9 mouse cellular contexts compared by ENCODE assay signal in the genomic region with DNA sequence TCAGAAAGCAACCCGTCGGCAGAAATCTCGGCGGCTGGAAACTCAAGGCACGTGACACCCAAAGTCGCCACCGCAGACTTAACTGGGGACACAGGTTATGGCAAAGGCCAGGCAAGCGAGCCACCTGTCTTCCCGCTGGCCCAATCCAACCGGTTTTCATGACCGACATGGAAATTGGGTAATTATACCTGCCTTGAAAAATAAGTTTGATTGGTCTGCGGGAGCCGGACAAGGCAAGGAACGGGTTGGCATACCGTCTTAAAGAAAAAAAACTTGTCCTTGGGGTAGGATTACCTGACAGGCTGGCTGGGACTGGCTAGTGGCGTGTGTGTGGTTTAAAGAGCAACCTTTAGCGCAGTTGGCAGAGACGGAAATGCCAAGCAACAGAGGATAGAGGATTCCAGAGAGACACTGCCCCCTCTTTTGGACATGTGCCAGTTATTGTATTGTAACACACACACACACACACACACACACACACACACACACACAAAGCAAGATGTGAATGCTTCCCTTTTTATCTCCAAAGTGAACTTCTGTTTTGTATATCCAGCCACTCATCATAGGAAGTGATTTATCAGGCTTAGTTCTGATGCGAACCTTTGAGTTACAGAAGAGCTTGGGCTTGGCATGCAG. TPM values are rescaled to one million over a fixed set of nuclear protein-coding genes. Genes with fewer than 3 reads are reported as not detected.
DNase-seq lines count a peak whose midpoint lies in the region; ATAC-seq lines count a peak whose summit lies in the region.
"Had no signal": no experiment of that assay in that cellular context is flagged by ENCODE, and none has a peak within 500 bp of the region (broad histone marks: within the 10 kb centered on the region; RNA-seq: fewer than 3 reads in every experiment).

No protein-coding gene starts in this region.

- DNase-seq in retina, postnatal 1 day: peak; percentile 65
- DNase-seq in retina, embryonic 14.5 days (ENCODE audit: low spot score): no peak
- DNase-seq in skeletal muscle tissue, adult 2 months (ENCODE audit: low read depth, low spot score): peak; percentile 85
- DNase-seq in embryo, embryonic 9.5 days (ENCODE audit: extremely low spot score): no peak
- DNase-seq in layer of hippocampus, adult 8-10 months (ENCODE audit: low spot score in 2 of 2): no peak
- no peak for DNase-seq in adrenal gland, adult 8-10 months

- peak overlapping the region; percentile 53; the same call in 1 of the 2 replicates for H3K9ac ChIP-seq in heart, embryonic 13.5 days
- H3K9ac ChIP-seq in limb, embryonic 12.5 days (replicated peaks): no peak overlapping the region
- H3K9ac ChIP-seq: midbrain, embryonic 12.5 days had no signal

- peaks cover 34% of the 10 kb centered on the region for H3K4me1 ChIP-seq in heart, embryonic 13.5 days
- peaks cover 22% of the 10 kb centered on the region for H3K4me1 ChIP-seq in limb, embryonic 12.5 days (replicated peaks)

- peak overlapping the region; percentile 61 for H3K4me2 ChIP-seq in heart, embryonic 13.5 days
- H3K4me2 ChIP-seq in limb, embryonic 12.5 days: peak overlapping the region; percentile 28
- H3K4me2 ChIP-seq: midbrain, embryonic 12.5 days had no signal

- no peaks in the 10 kb centered on the region for H3K36me3 ChIP-seq in heart, embryonic 13.5 days
- H3K36me3 ChIP-seq in limb, embryonic 12.5 days: no peaks in the 10 kb centered on the region
- H3K36me3 ChIP-seq: midbrain, embryonic 12.5 days had no signal

- no peaks in the 10 kb centered on the region for H3K9me3 ChIP-seq in heart, embryonic 13.5 days
- H3K9me3 ChIP-seq in limb, embryonic 12.5 days: no peaks in the 10 kb centered on the region
- H3K9me3 ChIP-seq: midbrain, embryonic 12.5 days had no signal

- peak overlapping the region; percentile 23 for H3K4me3 ChIP-seq in heart, embryonic 13.5 days
- H3K4me3 ChIP-seq in limb, embryonic 12.5 days (replicated peaks): no peak overlapping the region
- H3K4me3 ChIP-seq: midbrain, embryonic 12.5 days had no signal

- H3K27me3 ChIP-seq in heart, embryonic 13.5 days (replicated peaks): no peaks in the 10 kb centered on the region
- H3K27me3 ChIP-seq in limb, embryonic 12.5 days: no peaks in the 10 kb centered on the region
- H3K27me3 ChIP-seq: midbrain, embryonic 12.5 days had no signal

- ATAC-seq in heart, embryonic 13.5 days (ENCODE audit: extremely low read depth, insufficient number of reproducible peaks, low FRiP score, low TSS enrichment): no peak
- ATAC-seq in limb, embryonic 12.5 days (ENCODE audit: insufficient number of reproducible peaks, insufficient read depth, low FRiP score, low TSS enrichment, low read depth): no peak

- H3K27ac ChIP-seq in heart, embryonic 13.5 days (replicated peaks): peak overlapping the region; percentile 26; the same call in 1 of the 2 replicates
- no peak overlapping the region for H3K27ac ChIP-seq in limb, embryonic 12.5 days
- H3K27ac ChIP-seq: midbrain, embryonic 12.5 days had no signal

- 27% methylated on average over 19 of the region's 19 CpGs for WGBS in heart, embryonic 13.5 days
- WGBS in limb, embryonic 12.5 days: 33% methylated on average over 19 of the region's 19 CpGs

RNA-seq across cellular contexts. Expression of gene Pptc7, which starts 3.2 kb away (rescaled TPM):
- 9.1 and 9.7 TPM in 2 replicates for polyA plus RNA-seq in heart, embryonic 13.5 days (2015; fragmentation: Nextera tagmentation; extraction: Ambion mirVana)
- 10.1 and 11.4 TPM in 2 replicates for polyA plus RNA-seq in limb, embryonic 12.5 days (2016; fragmentation: Nextera tagmentation; extraction: Ambion mirVana)
- 10 to 100 TPM; 41.0 to 48.0 (median 43.7) TPM for total RNA-seq in layer of hippocampus, adult 8-10 months (2022)
- 10 to 100 TPM; 65.9 to 69.7 (median 68.8) TPM for total RNA-seq in adrenal gland, adult 8-10 months (2022)

RNA-seq across cellular contexts. Expression of gene Tctn1, which starts 16.7 kb away (rescaled TPM):
- 2.5 and 2.8 TPM in 2 replicates for polyA plus RNA-seq in heart, embryonic 13.5 days (2015; fragmentation: Nextera tagmentation; extraction: Ambion mirVana)
- polyA plus RNA-seq in limb, embryonic 12.5 days (2016; fragmentation: Nextera tagmentation; extraction: Ambion mirVana): 4.5 and 4.8 TPM in 2 replicates
- total RNA-seq in layer of hippocampus, adult 8-10 months (2022): 10 to 100 TPM; 14.7 to 17.7 (median 16.1) TPM
- 10 to 100 TPM; 14.8 to 34.9 (median 23.1) TPM for total RNA-seq in adrenal gland, adult 8-10 months (2022)

Comparison
In these comparisons a context has a peak if more than half of its experiments do, and no peak if none do; other contexts are left out.
1. DNase-seq: peak in retina, postnatal 1 day (single experiment) and skeletal muscle tissue, adult 2 months (single experiment); none in retina, embryonic 14.5 days (single experiment), embryo, embryonic 9.5 days (single experiment), layer of hippocampus, adult 8-10 months (0 of 2) and adrenal gland, adult 8-10 months (single experiment).